Mouse (Mus musculus): Measurements from ENCODE around the gene Dio2. TPM values are rescaled to one million over a fixed set of nuclear protein-coding genes. Genes with fewer than 3 reads are reported as not detected.
A peak's percentile ranks its signal among the peaks of the same experiment; 100 is the strongest.

The Dio2 gene
- total RNA-seq (2021) = 1 to 10 TPM in 1 of 2 experiments, under 1 TPM in 1; 0.94 to 1.5 TPM
- long read RNA-seq, experiment 1 = 0 reads
- long read RNA-seq, experiment 2, partial matches to known transcripts = 0 of 1 reads
- long read RNA-seq, experiment 2, other reads (novel, unspliced or antisense) = 1 of 1 reads

GRCm38 (mm10) chr12:90738388-90739223, at the start of gene Dio2:
Gene Dio2, minus strand, starts transcription at chr12:90738438.
- no peak for DNase-seq

DNA sequence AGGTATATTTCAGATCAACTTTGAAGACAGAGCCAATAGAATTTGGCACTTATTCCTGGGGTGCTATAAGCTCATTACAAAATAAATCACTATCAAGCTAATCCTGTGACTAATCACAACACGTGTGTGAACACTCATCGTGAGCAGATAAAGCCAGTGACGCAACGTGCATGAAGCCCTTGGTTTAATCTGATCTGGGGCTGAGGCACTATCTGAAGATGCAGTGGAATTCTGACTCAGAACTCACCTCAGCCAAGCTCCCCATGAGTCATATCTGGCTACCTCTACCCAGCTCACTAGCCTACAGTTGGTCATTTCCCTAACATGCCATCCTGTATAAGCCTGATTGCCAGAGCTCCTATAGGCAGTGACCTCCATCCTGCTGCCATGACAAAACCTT, 43.2 kb upstream of the Dio2 start:
- no peak for DNase-seq

GRCm38 (mm10) chr12:90744752-90745151, 6.5 kb upstream of the Dio2 start:
- no peak for DNase-seq

GRCm38 (mm10) chr12:90743633-90744032, 5.4 kb upstream of the Dio2 start:
- DNase-seq = no peak

GRCm38 (mm10) chr12:90740468-90740867, 2.2 kb upstream of the Dio2 start:
- no peak for DNase-seq

DNA sequence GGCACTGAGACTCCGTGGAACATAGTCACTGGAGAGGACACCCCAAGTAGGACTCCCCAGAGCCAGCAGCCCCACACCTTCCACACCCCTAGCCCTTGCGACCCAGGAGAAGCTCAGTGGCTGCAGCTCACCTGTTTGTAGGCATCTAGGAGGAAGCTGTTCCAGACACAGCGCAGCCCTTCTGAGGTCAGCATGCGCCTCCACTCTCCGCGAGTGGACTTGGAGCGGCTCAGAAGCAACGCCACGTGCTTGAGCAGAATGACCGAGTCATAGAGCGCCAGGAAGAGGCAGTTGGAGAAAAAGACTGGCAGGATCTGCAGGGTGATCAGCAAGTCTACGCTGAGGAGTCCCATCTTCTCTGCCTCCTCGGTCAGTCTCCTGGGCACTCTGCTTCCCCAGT, 306 bp downstream of the Dio2 start:
- peak; percentile 16 for DNase-seq

- no peak for DNase-seq
Observed at GRCm38 (mm10) chr12:90735447-90735846, 2.8 kb downstream of the Dio2 start.

GRCm38 (mm10) chr12:90734503-90734902, 3.7 kb downstream of the Dio2 start:
- no peak for DNase-seq

GRCm38 (mm10) chr12:90733721-90734120, 4.5 kb downstream of the Dio2 start:
- DNase-seq = no peak

DNA sequence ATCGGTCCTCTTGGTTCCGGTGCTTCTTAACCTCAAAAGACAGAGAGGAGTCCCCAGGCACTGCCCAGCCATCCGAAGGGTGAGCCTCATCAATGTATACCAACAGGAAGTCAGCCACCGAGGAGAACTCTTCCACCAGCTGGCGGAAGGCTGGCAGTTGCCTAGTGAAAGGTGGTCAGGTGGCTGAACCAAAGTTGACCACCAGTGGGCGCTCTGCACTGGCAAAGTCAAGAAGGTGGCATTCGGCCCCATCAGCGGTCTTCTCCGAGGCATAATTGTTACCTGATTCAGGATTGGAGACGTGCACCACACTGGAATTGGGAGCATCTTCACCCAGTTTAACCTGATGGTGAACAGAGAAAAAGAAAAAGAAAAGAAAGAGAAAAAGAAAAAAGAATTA, 8.6 kb downstream of the Dio2 start:
- DNase-seq = no peak

GRCm38 (mm10) chr12:90725107-90725506, 13.1 kb downstream of the Dio2 start:
- no peak for DNase-seq

DNA sequence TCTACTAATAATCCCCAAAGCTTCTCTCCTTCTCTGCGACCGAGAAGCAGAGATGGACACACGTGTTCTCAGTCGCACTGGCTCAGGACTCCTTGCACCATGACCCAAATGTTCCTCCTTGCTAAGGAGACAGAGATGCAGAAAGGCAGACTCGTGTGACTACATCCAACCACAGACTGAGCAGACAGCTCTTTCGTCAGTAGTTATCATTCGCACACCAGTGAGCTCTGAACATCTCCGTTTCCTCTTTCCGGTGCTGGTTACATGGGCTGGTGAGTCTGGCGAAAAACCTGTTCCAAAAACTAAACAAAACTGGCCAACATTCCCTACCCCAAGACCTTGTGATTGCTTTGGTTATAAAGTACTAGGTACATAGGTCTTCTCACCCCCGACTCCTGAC, 13.6 kb downstream of the Dio2 start:
- no peak for DNase-seq

GRCm38 (mm10) chr12:90694135-90694534, 44.1 kb downstream of the Dio2 start:
- DNase-seq = no peak
